Mouse (Mus musculus) G1E-ER4 (cell line): ENCODE results near the gene Ttll9. TPM values are rescaled to one million over a fixed set of nuclear protein-coding genes. Genes with fewer than 3 reads are reported as not detected.

Experiments
- GATA1 ChIP-seq: IDR thresholded peaks from one replicate; pipeline ENCODE4 v1.8.0; 2012; ENCODE audit warnings: low read length, inconsistent platforms
- polyA plus RNA-seq: library from polyadenylated mRNA; stranded (reverse); fragments of >175 nt; gene quantifications from 2 replicates; pipeline ENCODE4 v1.2.3, GENCODE M21; 2012

Ttll9 gene
- polyA plus RNA-seq, 1 experiment = not detected

- no peak for TF ChIP-seq GATA1
Measured at GRCm38 (mm10) chr2:153052700-153053351, 90.5 kb downstream of the Ttll9 start.

GRCm38 (mm10) chr2:153053896-153054295 lies 91.6 kb downstream of the Ttll9 start:
- no peak for TF ChIP-seq GATA1

GRCm38 (mm10) chr2:153055270-153055920 lies 93.1 kb downstream of the Ttll9 start:
- no peak for TF ChIP-seq GATA1

Other genes starting within 250 kb of the Ttll9 start
- gene Id1, start 226.2 kb upstream of the Ttll9 start, polyA plus RNA-seq = 53.4 and 64.9 TPM in 2 replicates
- gene Cox4i2, start 208.3 kb upstream of the Ttll9 start, polyA plus RNA-seq = not detected in 2 replicates
- gene Bcl2l1, start 130.8 kb upstream of the Ttll9 start, polyA plus RNA-seq = 53.0 and 76.9 TPM in 2 replicates
- gene Tpx2, start 114.5 kb upstream of the Ttll9 start, polyA plus RNA-seq = 11.1 and 18.9 TPM in 2 replicates
- not detected in 2 replicates for gene Mylk2, start 51.1 kb upstream of the Ttll9 start, polyA plus RNA-seq
- not detected in 2 replicates for gene Foxs1, start 29.3 kb upstream of the Ttll9 start, polyA plus RNA-seq
- not detected in 2 replicates for gene Dusp15, start 10.8 kb upstream of the Ttll9 start, polyA plus RNA-seq
- 52.8 and 80.7 TPM in 2 replicates for gene Pdrg1, start 52.9 kb downstream of the Ttll9 start, polyA plus RNA-seq
- gene Xkr7, start 69.4 kb downstream of the Ttll9 start, polyA plus RNA-seq = not detected in 2 replicates
- not detected in 2 replicates for gene Ccm2l, start 103.5 kb downstream of the Ttll9 start, polyA plus RNA-seq
- gene Hck, start 146.0 kb downstream of the Ttll9 start, polyA plus RNA-seq = not detected in 2 replicates
- 22.0 and 39.4 TPM in 2 replicates for gene Tm9sf4, start 198.8 kb downstream of the Ttll9 start, polyA plus RNA-seq